Mouse (Mus musculus) CD4-positive, CD25-positive, alpha-beta regulatory T cell, adult 4 months (primary cell): ENCODE measurements around the gene Asic2. TPM values are rescaled to one million over a fixed set of nuclear protein-coding genes. Genes with fewer than 3 reads are reported as not detected.
"Not testable (repeated sequence)": the region's sequence is repeated elsewhere in the genome, so short reads cannot be mapped to it uniquely, and the experiment has no call there.

ENCODE experiments used
- ATAC-seq: one replicate; pipeline ENCODE4 v1.8.0; 2017
- polyA plus RNA-seq, 2 experiments: library from polyadenylated mRNA; unstranded; fragments of 100-300 nt; shearing (Covaris generic); gene quantifications; one replicate each; pipeline ENCODE4 v1.2.1; 2017

Gene Asic2
- polyA plus RNA-seq, 2 experiments from 2014 or later, result not detected

DNA sequence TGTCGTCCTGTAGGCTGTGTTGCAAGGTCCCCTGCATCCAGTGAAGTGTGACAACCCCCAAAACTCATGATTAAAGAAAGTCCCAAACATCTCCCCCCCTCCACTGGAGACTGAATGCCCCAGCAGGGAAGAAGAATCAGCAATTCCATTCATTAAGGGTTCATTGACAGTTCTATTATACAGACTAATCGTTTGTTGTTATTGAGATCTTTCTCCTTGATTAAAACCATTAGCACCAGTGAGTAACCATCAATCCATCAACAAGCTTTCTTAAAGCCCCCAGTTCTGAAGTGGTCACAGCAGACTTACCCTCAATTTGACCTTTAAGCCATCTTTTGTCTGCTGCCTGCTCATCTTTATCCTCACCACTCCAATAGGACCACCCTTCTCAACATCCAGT is 688.2 kb downstream of the Asic2 start:
- no peak for ATAC-seq

DNA sequence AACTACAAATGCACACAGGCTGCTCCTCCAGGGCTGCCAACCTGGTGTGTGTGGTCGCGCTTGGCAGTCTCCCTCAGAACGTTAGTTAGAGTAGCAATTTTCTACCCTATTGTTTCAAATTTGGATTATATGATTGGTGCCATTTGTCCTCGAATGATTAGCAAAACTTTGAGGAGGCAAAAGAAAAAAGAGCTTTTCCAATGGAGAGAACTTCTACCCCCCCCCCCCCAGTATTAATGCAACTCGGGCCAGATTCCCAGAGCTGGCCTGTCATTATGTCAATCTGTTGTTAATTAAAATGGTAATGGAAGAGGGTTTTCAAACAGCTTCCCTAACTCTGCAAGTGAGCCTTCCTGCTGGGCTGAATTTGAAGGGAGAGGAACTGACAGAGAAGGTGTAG is 690.9 kb downstream of the Asic2 start:
- no peak for ATAC-seq

DNA sequence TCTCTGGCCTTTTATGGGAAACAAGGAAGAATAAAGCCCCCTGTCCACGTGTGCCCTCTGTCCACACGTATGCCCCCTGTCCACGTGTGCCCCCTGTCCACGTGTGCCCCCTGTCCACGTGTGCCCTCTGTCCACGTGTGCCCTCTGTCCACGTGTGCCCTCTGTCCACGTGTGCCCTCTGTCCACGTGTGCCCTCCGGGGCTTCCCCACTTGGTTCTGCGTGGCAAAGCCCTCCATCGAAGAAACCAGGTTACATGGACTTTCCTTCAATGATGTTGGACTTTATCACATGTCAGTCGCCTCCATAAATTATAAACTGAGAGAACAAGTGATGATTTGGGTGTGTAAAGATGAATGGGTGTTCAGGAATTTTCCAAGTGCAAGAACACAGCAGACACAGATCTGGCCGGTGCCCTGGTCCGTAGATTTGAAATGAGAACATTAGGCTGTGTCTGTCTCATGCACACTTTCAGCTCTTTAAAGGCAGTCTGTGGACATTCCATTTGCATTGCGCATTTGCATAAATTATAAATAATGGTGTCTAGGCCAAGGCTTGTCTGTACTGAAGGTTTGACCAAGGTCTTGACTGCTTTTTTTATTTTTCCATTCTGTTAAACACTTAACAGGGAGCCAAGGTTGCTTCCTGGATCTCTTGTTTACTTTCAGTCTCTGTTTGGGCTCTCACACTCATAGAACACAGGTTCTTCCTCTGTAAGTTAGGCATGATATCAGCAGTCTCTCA is 695.4 kb downstream of the Asic2 start:
- no peak for ATAC-seq

DNA sequence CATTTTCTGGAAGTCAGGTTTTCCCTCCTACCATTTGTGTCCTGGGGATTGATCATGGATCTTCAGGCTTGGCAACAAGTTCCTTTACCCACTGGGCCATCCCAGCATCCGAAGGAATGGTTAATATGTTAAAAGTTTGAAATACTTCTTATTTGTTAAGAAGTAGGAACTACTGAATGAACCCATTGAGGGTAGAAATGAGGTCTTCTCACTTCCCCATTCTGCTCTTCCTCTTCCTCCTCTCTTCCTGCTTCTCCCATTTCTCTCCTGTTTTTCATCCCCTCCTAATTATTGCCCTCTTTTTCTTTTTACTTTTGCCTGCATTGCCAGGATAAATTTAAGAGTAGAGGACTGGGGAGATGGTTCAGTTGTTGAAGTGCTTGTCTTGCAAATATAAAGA is 696.8 kb downstream of the Asic2 start:
- no peak for ATAC-seq

DNA sequence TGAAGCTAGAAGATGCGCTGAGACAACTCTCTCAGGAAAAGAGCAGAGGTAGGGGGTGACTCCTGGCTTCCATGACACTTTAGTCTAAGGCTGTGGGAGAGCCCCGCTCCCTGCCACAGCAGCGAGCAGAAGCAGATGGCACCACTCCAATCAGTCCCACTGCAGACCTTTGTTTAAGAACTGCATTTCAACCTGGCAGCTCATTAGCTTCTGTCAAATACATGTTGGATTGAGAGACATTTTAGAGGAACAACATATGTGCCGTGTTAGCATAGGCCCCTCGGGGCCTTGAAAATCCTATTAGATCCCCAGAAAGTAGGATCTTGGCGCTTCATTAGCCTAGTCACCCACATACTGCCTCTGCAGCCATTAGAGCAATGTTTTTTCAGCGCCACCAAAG is 697.7 kb downstream of the Asic2 start:
- ATAC-seq, result no peak

DNA sequence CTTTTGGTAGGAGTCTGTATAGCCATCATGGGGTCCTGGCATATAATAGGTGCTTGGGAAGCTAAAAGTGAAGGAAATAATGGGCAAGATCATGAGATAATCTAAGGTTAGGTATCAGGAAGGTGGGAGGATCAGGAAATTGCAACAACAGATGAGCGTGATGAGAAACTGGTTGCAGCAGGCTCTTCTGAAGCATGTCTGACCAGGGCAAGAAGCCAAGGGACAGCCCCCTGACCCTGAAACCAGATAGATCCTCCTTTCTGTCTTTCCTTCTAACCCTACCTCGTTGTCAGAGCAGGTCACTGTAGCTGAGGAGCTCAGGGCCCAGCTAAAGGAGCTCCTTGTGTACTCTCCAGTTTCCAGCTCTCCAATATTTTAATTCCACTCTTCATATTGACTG is 704.5 kb downstream of the Asic2 start:
- ATAC-seq, result no peak

DNA sequence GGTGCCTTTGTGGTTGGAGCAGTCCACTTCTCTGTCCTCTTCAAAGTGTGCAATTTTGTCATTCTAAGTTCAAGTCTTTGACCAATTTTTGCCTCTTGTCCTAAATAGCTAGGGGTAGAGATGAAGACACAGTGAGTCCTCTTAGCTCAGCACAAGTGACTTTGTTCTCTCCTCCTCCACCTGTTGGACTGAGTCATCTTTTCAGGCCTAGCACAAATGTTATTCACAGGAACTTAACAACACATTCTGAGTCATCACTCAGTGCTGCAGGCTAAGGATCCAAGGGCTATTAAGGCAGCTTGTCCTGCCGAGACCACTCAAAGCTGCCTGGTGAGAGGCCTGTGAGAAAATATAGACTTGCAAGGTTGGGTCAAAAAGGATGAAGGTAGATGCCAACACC is 705.1 kb downstream of the Asic2 start:
- ATAC-seq, result no peak

DNA sequence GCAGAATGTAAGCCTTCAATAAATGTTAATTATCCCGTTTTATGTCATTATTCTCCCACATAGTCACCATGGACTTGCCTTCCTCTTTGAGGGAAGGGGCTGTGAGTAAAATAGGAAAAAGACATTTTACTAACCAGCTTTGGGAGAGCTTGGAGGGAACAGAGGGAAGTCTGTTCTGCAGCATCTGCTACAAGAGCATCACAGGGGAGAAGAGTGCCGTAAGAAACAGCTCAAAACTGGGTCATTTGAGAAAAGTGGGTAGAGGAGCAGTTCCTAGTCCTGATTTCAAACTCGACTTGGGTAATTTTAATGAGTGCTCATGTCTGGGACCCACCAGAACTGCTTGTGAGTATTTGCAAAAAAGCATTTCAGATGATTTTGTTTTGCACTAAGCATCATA is 707.0 kb downstream of the Asic2 start:
- ATAC-seq, result no peak

DNA sequence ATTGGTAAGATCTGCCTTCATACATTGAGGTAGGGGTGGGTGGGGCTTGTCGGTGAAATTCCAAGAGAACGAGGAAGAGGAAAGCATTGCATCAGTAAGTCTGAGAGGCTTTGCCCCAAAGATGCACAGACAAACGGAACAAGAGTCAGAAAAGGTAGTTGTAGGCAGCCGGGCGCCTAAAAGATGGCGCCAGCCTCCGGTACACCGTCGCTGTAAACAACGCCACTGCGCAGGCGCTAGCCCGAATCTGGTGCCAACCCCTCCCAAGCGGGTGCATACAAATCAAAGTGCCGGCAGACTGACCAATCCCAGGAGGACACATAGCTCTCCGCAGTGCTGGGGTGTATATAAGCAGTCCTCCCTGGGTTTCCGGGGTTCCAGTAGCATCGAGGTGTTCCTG is 727.1 kb downstream of the Asic2 start:
- ATAC-seq, result not testable (repeated sequence)

DNA sequence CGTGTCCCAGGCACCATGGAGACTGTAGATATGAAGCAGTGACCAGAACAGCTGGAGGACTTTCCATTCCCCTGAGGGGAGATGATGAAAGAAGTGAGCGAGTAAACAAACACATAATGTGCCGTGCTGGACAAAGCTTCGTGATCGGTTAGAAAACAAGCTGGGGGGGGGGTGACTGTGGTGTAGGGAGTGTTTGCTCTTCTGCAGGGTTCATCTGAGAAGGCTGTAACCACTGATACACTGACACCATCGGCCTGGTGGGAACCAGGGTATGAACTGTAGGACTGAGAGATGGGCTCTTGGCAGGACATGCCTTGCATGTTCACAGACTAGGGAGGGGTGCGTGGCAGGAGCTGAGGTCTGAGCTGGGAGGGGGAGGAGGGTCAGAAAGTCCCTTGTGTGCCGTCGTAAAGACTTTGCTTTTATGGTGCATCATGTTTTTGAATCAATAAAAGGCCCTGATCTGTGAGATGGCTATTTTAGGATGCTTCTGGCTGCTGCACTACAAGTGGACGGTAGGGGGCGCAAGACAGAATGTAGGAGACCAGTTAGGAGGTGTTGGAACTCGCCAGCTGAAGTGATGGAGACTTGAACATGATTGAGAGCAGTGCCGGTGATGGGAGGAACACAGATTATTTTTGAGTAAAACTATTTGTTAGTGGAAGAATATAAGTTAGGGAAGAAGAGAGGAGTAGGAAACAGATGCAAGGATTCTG is 728.1 kb downstream of the Asic2 start:
- no peak for ATAC-seq

DNA sequence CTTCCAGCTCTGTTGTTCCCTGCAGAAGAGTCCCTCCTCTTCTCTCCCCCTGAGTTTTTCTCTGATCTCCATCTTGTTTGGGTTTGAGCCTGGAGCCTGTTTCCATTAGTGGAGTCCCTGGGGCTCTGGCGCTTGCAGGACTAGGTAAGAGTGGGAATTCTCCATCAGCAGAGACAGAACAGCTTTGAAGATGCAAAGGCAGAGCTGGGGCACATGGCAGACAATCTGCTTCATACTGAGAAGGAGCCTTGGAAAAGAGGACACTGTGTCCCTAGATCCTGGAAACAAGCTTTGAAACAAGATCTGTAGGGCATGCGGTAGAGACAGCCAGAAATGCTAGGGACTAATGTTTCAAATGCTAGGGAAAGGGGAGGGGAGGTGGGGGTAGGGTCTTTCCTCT is 729.2 kb downstream of the Asic2 start:
- ATAC-seq, result no peak

DNA sequence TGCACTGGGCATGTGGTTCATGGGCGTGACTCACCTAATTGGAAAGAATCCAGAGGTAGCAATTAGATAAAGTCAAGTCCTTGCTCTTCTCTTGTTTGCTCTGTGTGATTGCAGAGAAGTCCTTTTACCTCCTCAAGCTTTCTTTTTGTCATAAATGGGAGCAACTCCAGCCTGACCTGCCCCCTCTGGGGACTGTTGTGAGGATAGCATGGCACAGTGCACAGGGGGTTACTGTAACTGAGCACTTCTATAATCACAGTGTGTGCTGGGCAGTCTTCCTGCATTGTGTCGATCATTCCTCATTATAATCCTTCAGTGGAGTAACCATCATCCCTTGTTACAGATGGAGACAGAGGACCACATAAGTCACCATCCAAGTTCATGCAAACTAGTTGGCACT is 732.2 kb downstream of the Asic2 start:
- no peak for ATAC-seq

DNA sequence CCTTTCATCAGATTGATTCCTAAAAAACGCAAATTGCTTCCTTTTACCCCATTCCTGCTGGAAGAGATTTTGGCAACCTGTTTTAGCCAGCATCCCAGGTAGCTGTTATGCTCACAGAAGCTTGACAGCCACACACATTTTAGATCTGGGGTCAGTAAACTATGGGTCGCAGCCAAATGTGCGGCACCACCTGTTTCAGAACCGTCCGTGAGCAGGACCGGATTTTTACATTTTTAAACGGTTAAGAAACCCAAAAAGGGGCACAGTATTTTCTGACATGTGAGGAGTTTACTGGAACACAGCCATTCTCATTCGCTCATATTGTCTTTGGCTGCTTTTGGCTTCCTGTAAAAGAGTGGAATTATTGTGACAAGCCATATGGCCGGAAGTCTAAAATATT is 744.9 kb downstream of the Asic2 start:
- no peak for ATAC-seq

DNA sequence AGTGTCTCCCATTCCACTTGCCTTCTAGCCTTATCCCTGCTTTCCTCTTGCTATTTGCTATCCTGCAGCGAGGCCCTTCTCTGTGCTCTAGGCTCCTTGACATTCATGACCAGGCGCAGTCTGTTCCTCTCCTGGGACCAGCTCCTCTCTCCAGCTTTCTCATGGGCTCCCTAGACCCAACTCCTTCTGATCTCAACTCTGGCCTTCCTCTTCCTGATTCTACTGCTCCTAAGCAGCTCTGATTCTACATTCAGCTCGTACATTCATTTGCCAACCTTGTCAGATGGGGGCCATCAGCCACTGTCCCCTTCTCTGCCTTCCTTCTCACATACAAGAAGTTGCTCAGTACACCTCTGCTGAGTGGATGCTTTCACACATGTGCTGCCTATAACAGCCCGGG is 747.5 kb downstream of the Asic2 start:
- no peak for ATAC-seq

DNA sequence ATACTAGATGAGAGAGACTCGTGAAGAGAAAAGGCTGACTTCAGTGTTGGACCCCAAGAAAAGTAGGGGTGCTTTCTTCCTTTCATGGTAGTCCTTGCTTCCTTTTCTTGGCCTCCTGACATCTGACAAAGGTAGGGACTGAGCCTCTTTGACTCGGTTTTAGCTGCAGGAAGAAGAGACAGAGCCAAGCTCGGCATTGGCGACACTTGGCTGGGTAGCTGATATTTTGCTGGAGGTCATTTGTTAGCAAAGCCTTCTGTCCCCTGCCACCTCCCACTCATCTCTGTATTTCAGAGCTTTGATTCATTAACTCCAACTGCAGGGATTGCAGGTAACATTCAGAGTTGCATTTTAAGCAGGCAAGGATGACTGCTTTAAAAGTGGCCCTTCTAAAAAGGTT is 762.8 kb downstream of the Asic2 start:
- ATAC-seq, result no peak

DNA sequence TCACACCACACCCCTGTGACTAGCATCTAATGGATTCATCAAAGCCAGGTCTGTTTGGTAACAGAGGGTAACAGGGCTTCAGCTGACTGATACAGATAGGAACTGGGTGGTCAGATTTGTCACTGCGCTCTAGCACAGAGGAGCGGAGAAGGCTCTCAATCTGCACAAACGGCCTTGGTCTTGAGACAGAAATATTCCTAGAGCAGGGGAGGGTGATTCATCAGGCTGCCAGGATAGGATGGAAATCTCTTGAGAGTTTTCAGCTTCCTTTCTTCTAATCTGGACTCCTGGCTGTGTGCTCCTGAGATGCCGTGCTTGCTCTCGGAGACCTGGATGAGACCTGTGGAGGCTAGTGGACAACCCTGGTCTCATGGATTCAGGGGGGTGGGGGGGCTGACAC is 765.7 kb downstream of the Asic2 start:
- no peak for ATAC-seq

DNA sequence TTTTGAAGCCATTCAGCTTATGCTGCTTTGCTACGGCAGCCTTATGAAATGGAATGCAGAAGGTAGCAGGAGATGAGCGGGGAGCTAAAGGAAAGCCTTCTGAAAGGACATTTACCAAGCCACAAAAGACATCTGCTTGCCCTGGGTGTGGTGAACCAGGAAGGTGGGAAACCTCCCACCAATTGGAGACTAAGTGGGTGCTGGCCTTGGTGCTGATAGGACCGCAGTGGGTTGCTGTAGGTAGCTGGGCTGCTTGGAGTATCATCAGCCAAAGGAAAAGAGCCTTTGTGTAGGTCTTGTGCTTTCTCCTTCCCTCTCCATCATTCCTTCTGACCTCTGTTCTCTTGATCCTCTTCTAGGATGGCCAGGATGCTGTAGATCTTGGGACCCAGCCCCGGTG is 774.4 kb downstream of the Asic2 start:
- no peak for ATAC-seq

DNA sequence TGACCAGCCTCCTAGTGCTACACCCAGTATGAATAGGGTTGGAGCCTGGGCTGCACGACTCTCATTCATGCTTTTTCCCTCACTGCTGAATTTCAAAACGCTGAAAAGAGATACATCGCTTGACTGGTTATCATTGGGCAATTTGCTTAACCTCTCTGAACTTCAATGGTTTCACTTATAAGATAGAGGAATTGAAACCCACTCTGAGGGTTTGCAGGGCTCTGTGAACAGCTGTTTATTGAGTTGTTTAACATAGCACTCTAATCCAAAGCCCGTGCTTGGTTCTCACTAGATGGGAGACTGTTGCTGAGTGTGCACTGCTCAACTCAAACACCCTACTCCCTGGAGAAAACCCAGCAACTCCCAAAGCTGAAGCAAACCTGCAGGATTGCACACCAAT is 776.1 kb downstream of the Asic2 start:
- no peak for ATAC-seq

DNA sequence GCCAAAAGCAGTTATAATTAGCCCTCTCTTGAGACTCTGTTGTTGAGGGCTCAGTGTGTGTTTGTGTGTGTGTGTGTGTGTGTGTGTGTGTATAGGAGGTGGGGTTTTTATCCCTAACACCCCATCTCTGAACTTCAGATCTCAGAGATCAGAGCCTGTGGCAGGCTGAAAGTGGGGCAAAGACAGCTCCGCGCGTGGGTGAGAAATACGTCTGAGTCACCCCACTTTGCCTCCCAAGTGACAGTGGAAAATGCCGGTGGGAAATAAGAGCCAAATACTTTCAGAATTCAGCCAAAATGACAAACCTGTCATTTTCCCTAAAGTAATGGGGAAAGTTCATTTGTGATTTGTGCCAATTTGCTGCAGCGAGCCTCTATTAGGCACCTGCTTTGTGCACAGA is 779.2 kb downstream of the Asic2 start:
- ATAC-seq, result no peak

DNA sequence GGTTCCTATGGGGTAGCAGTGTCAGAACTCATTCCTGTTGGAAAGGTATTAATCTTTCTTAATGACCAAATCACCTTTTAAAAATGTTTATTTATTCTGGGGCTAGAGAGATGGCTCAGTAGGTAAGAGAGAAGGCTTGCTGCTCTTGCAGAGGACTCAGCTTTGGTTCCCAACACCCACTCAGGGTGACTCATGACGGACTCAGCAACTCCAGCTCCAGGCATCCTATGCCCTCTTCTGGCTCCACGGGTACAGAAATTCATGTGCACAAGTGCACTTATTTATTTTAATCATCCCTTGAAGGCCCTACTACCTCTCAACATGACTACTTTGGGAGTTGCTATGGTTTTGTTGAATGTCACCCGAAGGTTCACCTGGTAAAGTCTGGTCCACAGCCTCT is 780.4 kb downstream of the Asic2 start:
- ATAC-seq, result no peak

DNA sequence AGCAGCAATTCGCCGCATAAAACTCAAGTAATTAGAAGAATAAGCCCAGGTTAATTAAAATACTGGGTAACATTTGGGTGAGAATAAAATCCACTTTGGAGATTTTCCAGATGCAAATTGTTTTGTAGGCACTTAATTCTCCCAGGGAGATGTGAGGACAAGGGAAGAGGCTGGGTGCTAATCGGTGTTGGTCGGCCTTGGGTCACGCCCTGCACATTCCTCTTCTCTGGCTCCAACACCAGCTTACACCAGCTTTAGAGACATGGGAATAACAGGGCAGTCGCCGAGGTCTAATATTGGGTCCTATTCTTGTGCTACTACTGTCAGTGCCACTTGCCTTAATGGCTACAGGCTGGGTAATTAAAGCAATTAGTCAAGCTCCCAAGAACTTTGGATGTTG is 783.5 kb downstream of the Asic2 start:
- ATAC-seq, result no peak

DNA sequence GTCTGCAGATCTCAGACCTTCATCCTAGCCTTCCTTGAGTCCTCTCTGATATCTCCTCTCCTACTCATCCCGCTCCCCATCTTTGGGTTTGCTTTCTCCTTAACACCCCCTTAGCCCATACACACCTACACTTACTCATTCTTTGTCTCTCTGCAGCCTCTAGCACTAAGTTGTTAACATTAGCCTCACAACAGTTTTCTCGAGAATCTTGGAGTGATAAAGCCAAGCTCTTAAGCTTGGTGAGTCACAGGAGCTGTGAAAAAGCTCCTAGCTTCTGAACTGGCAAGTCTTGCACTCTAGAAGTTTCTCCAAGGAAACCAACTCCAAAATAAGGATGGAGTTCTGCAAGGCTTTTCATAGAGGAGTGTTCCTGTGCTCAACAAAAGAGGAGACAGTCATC is 803.4 kb downstream of the Asic2 start:
- no peak for ATAC-seq

DNA sequence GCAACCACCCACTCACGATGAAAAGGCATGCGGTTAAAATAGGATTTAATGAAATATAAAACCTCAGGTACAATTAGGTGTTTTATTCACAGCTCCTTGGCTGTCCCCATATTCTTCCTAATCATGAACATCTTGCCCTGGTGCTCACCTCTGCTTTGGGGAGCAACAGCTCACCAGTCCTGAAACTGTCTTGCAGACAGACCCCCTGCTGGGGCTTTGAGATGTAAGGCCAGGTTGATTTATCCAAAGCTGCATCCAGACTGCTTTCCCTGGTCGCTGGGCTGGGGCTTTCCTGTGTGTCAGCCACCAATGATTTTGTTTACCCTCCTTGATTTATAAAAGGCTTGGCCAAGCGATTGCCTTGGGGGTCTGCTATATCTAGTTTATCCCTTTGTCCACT is 805.2 kb downstream of the Asic2 start:
- no peak for ATAC-seq

DNA sequence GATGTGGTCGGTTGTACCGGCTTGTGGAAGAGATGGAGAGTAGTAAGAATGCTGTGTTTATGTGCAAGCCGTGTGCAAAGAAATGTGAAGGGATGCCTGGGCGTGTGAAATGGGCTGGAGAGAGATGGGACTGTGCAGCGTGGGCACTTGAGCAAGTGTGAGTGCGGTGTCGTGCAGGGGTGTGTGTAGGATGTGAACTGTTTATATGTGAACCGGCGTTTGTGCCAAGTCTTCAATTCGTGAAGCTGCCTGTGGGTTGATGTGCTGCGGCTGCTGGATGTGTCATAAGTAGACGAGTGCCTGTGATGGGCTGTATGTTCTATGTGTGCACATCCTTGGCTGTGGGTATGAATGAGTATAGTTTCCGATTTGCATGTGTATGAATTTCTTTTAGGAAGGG is 814.4 kb downstream of the Asic2 start:
- ATAC-seq, result no peak
